Mouse (Mus musculus): ENCODE data around the gene Rln3. TPM values are rescaled to one million over a fixed set of nuclear protein-coding genes. Genes with fewer than 3 reads are reported as not detected.

The Rln3 gene
- total and polyA plus RNA-seq, 3 experiments: not detected

GRCm38 (mm10) chr8:84024171-84024570 is 20.6 kb downstream of the Rln3 start:
- peak; percentile 47 for DNase-seq (ENCODE audit: extremely low read depth)
- dilution Hi-C loops (cut with MboI; ENCODE audit: extremely low pct_ligation_motif_present, extremely low pct_unique_long_range_greater_than_20kb, low sequenced_read_pairs): no loop called here
- Histone ChIP-seq H3K36me3 (replicated peaks in 1 of 2; ENCODE audit: control insufficient read depth in 1 of 2, insufficient read depth in 1 of 2, low read length in 1 of 2) (no peaks in the 10 kb centered on the region), H3K9me3 (replicated peaks; ENCODE audit: low read length) (no peaks in the 10 kb centered on the region), H3K9ac (ENCODE audit: insufficient read depth, low read depth) (no peak overlapping the region), H3K4me1 (ENCODE audit: control insufficient read depth in 1 of 2, insufficient read depth in 2 of 2) (peaks cover 0 to 4% of the 10 kb centered on the region in 2 experiments; a peak in 2 of 4 replicates), H3K27ac (ENCODE audit: insufficient read depth, low read depth) (no peak overlapping the region), H3K79me2 (replicated peaks; ENCODE audit: control insufficient read depth, extremely low read depth, insufficient read depth, poor library complexity, severe bottlenecking) (no peaks in the 10 kb centered on the region), H3K27me3 (replicated peaks) (peaks cover 22% of the 10 kb centered on the region), H3K4me3 (replicated peaks in 1 of 3; ENCODE audit: low read depth in 2 of 3, low read length in 2 of 3, poor library complexity in 1 of 3) (no peak overlapping the region), H3K4me2 (ENCODE audit: insufficient read depth, low read depth, poor library complexity, severe bottlenecking) (no peak overlapping the region)
- in situ Hi-C loops (cut with MboI; ENCODE audit: low pct_ligation_motif_present, low pct_unique_long_range_greater_than_20kb, low sequenced_read_pairs): no loop called here
- TF ChIP-seq JUND (conservative IDR thresholded peaks at IDR 0.05; ENCODE audit: low read depth, low read length): no peak
- TF ChIP-seq POLR2A (IDR thresholded peaks at IDR 0.05; ENCODE audit: low read depth, low read length): no peak
- peak; percentile 77 to 83 for TF ChIP-seq CTCF (conservative IDR thresholded peaks at IDR 0.05 in 1 of 2, IDR thresholded peaks at IDR 0.05 in 1 of 2; ENCODE audit: low read depth in 2 of 2, low read length in 2 of 2)
- no peak for TF ChIP-seq BHLHE40 (IDR thresholded peaks at IDR 0.05; ENCODE audit: low read depth, low read length)
- no peak for TF ChIP-seq ZC3H11A (IDR thresholded peaks at IDR 0.05; ENCODE audit: low read depth, low read length)
- no peak for TF ChIP-seq UBTF (IDR thresholded peaks at IDR 0.05; ENCODE audit: low read depth, low read length)
- TF ChIP-seq GABPA (IDR thresholded peaks at IDR 0.05; ENCODE audit: insufficient replicate concordance, low read depth, low read length): no peak
- no peak for TF ChIP-seq HCFC1 (IDR thresholded peaks at IDR 0.05; ENCODE audit: low read depth, low read length)
- no peak for TF ChIP-seq USF2 (conservative IDR thresholded peaks at IDR 0.05; ENCODE audit: low read depth, low read length)
- peak; percentile 43 for TF ChIP-seq RAD21 (IDR thresholded peaks at IDR 0.05; ENCODE audit: low read depth, low read length)
- no peak for TF ChIP-seq PAX5 (IDR thresholded peaks at IDR 0.05; ENCODE audit: low read length)
- TF ChIP-seq MEF2A (IDR thresholded peaks at IDR 0.05; ENCODE audit: borderline replicate concordance, low read depth, low read length): no peak
- no peak for TF ChIP-seq CHD2 (IDR thresholded peaks at IDR 0.05; ENCODE audit: low read length)
- no peak for TF ChIP-seq ZMIZ1 (IDR thresholded peaks at IDR 0.05; ENCODE audit: low read depth, low read length)
- no peak for TF ChIP-seq CHD1 (IDR thresholded peaks at IDR 0.05; ENCODE audit: low read depth, low read length)
- peak; percentile 60; the same call in 1 of the 2 replicates for TF ChIP-seq MAX (IDR thresholded peaks at IDR 0.05; ENCODE audit: low read length)
- TF ChIP-seq POLR2AphosphoS2 (IDR thresholded peaks at IDR 0.05; ENCODE audit: low read depth, low read length): no peak
- TF ChIP-seq MYC (IDR thresholded peaks at IDR 0.05; ENCODE audit: low read depth, low read length): peak; percentile 82
- TF ChIP-seq SMC3 (IDR thresholded peaks at IDR 0.05; ENCODE audit: low read depth, low read length): peak; percentile 40
- no peak for TF ChIP-seq JUN (IDR thresholded peaks at IDR 0.05; ENCODE audit: insufficient read depth, low read depth, low read length)
- TF ChIP-seq NRF1 (IDR thresholded peaks at IDR 0.05; ENCODE audit: low read depth, low read length): no peak

DNA sequence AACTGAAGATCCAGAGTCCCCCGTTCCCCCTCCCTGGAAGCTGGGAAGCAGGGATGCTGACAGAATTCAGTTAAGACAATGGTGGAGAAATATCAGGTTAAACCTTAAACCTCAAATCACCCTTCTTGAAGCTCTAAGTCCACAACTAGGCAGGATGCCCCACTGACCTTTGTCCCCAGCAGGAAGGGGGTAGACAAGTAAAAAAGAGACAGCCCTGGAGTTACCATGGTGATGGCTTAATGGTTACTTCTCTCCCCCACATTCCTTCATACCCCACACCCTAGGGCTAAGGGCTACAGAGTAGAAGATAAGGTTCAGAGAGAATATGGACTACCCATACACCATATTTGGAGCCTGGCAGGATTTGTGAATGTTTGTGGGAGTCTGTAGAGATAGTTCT is 21.2 kb downstream of the Rln3 start:
- Histone ChIP-seq H3K9me3 (replicated peaks; ENCODE audit: low read length) (no peaks in the 10 kb centered on the region), H3K4me1 (ENCODE audit: control insufficient read depth in 1 of 2, insufficient read depth in 2 of 2) (peaks cover 0 to 4% of the 10 kb centered on the region in 2 experiments; a peak in 2 of 4 replicates), H3K4me2 (ENCODE audit: insufficient read depth, low read depth, poor library complexity, severe bottlenecking) (no peak overlapping the region), H3K27ac (ENCODE audit: insufficient read depth, low read depth) (no peak overlapping the region), H3K79me2 (replicated peaks; ENCODE audit: control insufficient read depth, extremely low read depth, insufficient read depth, poor library complexity, severe bottlenecking) (no peaks in the 10 kb centered on the region), H3K9ac (ENCODE audit: insufficient read depth, low read depth) (no peak overlapping the region), H3K27me3 (replicated peaks) (peaks cover 22% of the 10 kb centered on the region), H3K4me3 (replicated peaks in 1 of 3; ENCODE audit: low read depth in 2 of 3, low read length in 2 of 3, poor library complexity in 1 of 3) (no peak overlapping the region), H3K36me3 (replicated peaks in 1 of 2; ENCODE audit: control insufficient read depth in 1 of 2, insufficient read depth in 1 of 2, low read length in 1 of 2) (no peaks in the 10 kb centered on the region)
- no peak for DNase-seq (ENCODE audit: extremely low read depth)
- TF ChIP-seq ZMIZ1 (IDR thresholded peaks at IDR 0.05; ENCODE audit: low read depth, low read length) (no peak), IRF4 (IDR thresholded peaks at IDR 0.05; ENCODE audit: low read depth, low read length) (no peak), SIN3A (IDR thresholded peaks at IDR 0.05; ENCODE audit: low read length) (no peak), USF2 (conservative IDR thresholded peaks at IDR 0.05; ENCODE audit: low read depth, low read length) (no peak), GABPA (IDR thresholded peaks at IDR 0.05; ENCODE audit: insufficient replicate concordance, low read depth, low read length) (no peak), MYC (IDR thresholded peaks at IDR 0.05; ENCODE audit: low read depth, low read length) (no peak), JUN (IDR thresholded peaks at IDR 0.05; ENCODE audit: insufficient read depth, low read depth, low read length) (no peak), ZKSCAN1 (IDR thresholded peaks at IDR 0.05; ENCODE audit: borderline replicate concordance, low read depth, low read length) (no peak), JUND (conservative IDR thresholded peaks at IDR 0.05; ENCODE audit: low read depth, low read length) (no peak), MAZ (IDR thresholded peaks at IDR 0.05; ENCODE audit: low read depth, low read length) (no peak), CTCF (conservative IDR thresholded peaks at IDR 0.05 in 1 of 2, IDR thresholded peaks at IDR 0.05 in 1 of 2; ENCODE audit: low read depth in 2 of 2, low read length in 2 of 2) (no peak), RAD21 (IDR thresholded peaks at IDR 0.05; ENCODE audit: low read depth, low read length) (no peak), ELF1 (IDR thresholded peaks at IDR 0.05; ENCODE audit: low read depth, low read length) (no peak), EP300 (IDR thresholded peaks at IDR 0.05; ENCODE audit: low read length) (no peak), ZNF384 (IDR thresholded peaks at IDR 0.05; ENCODE audit: low read depth, low read length) (no peak), POLR2A (IDR thresholded peaks at IDR 0.05; ENCODE audit: low read depth, low read length) (no peak), USF1 (IDR thresholded peaks at IDR 0.05; ENCODE audit: low read depth, low read length) (no peak), ETS1 (conservative IDR thresholded peaks at IDR 0.05; ENCODE audit: low read depth, low read length) (no peak), NRF1 (IDR thresholded peaks at IDR 0.05; ENCODE audit: low read depth, low read length) (no peak), PAX5 (IDR thresholded peaks at IDR 0.05; ENCODE audit: low read length) (no peak)
- in situ Hi-C loops (cut with MboI; ENCODE audit: low pct_ligation_motif_present, low pct_unique_long_range_greater_than_20kb, low sequenced_read_pairs): no loop called here
- dilution Hi-C loops (cut with MboI; ENCODE audit: extremely low pct_ligation_motif_present, extremely low pct_unique_long_range_greater_than_20kb, low sequenced_read_pairs): no loop called here
